Mouse (Mus musculus): ENCODE data around the gene Taf1b. TPM values are rescaled to one million over a fixed set of nuclear protein-coding genes. Genes with fewer than 3 reads are reported as not detected.

Gene Taf1b
- total and polyA plus RNA-seq, 3 experiments, result 26.6 to 49.6 (median 34.5) TPM

- H3K27ac ChIP-seq (ENCODE audit: insufficient read depth, low read depth), result no peak overlapping the region
- no peak for TF ChIP-seq PAX5 (IDR thresholded peaks at IDR 0.05; ENCODE audit: low read length)
- TF ChIP-seq MYC (IDR thresholded peaks at IDR 0.05; ENCODE audit: low read depth, low read length), result no peak
- TF ChIP-seq ZMIZ1 (IDR thresholded peaks at IDR 0.05; ENCODE audit: low read depth, low read length), result no peak
- no peak for TF ChIP-seq JUN (IDR thresholded peaks at IDR 0.05; ENCODE audit: insufficient read depth, low read depth, low read length)
- no peak for TF ChIP-seq IRF4 (IDR thresholded peaks at IDR 0.05; ENCODE audit: low read depth, low read length)
- TF ChIP-seq MAFK (IDR thresholded peaks at IDR 0.05; ENCODE audit: insufficient replicate concordance, low read length), result no peak
- no peak for TF ChIP-seq NELFE (IDR thresholded peaks at IDR 0.05; ENCODE audit: low read depth, low read length)
- no peaks in the 10 kb centered on the region for H3K27me3 ChIP-seq (replicated peaks)
- no peaks in the 10 kb centered on the region for H3K9me3 ChIP-seq (replicated peaks; ENCODE audit: low read length)
- DNase-seq (ENCODE audit: extremely low read depth), result no peak
- H3K9ac ChIP-seq (ENCODE audit: insufficient read depth, low read depth), result no peak overlapping the region
- peaks cover 28 to 78% of the 10 kb centered on the region in 2 experiments for H3K36me3 ChIP-seq (replicated peaks in 1 of 2; ENCODE audit: control insufficient read depth in 1 of 2, insufficient read depth in 1 of 2, low read length in 1 of 2)
- H3K4me1 ChIP-seq (ENCODE audit: control insufficient read depth in 1 of 2, insufficient read depth in 2 of 2), result peaks cover 0 to 4% of the 10 kb centered on the region in 2 experiments; a peak in 2 of 4 replicates
- no peak overlapping the region for H3K4me3 ChIP-seq (replicated peaks in 1 of 3; ENCODE audit: low read depth in 2 of 3, low read length in 2 of 3, poor library complexity in 1 of 3)
- no peaks in the 10 kb centered on the region for H3K79me2 ChIP-seq (replicated peaks; ENCODE audit: control insufficient read depth, extremely low read depth, insufficient read depth, poor library complexity, severe bottlenecking)
- no peak overlapping the region for H3K4me2 ChIP-seq (ENCODE audit: insufficient read depth, low read depth, poor library complexity, severe bottlenecking)
- in situ Hi-C loops (cut with MboI; ENCODE audit: low pct_ligation_motif_present, low pct_unique_long_range_greater_than_20kb, low sequenced_read_pairs), result no loop called here
- dilution Hi-C loops (cut with MboI; ENCODE audit: extremely low pct_ligation_motif_present, extremely low pct_unique_long_range_greater_than_20kb, low sequenced_read_pairs), result no loop called here
Observed at GRCm38 (mm10) chr12:24548885-24549284, 50.7 kb downstream of the Taf1b start.

GRCm38 (mm10) chr12:24552531-24552930, 54.4 kb downstream of the Taf1b start:
- Histone ChIP-seq H3K27me3 (replicated peaks) (no peaks in the 10 kb centered on the region), H3K4me3 (replicated peaks in 1 of 3; ENCODE audit: low read depth in 2 of 3, low read length in 2 of 3, poor library complexity in 1 of 3) (no peak overlapping the region), H3K4me2 (ENCODE audit: insufficient read depth, low read depth, poor library complexity, severe bottlenecking) (no peak overlapping the region), H3K27ac (ENCODE audit: insufficient read depth, low read depth) (no peak overlapping the region), H3K9ac (ENCODE audit: insufficient read depth, low read depth) (no peak overlapping the region), H3K4me1 (ENCODE audit: control insufficient read depth in 1 of 2, insufficient read depth in 2 of 2) (peaks cover 0 to 3% of the 10 kb centered on the region in 2 experiments; a peak in 2 of 4 replicates), H3K79me2 (replicated peaks; ENCODE audit: control insufficient read depth, extremely low read depth, insufficient read depth, poor library complexity, severe bottlenecking) (no peaks in the 10 kb centered on the region), H3K9me3 (replicated peaks; ENCODE audit: low read length) (no peaks in the 10 kb centered on the region), H3K36me3 (replicated peaks in 1 of 2; ENCODE audit: control insufficient read depth in 1 of 2, insufficient read depth in 1 of 2, low read length in 1 of 2) (peaks cover 28 to 74% of the 10 kb centered on the region in 2 experiments)
- no peak for DNase-seq (ENCODE audit: extremely low read depth)
- dilution Hi-C loops (cut with MboI; ENCODE audit: extremely low pct_ligation_motif_present, extremely low pct_unique_long_range_greater_than_20kb, low sequenced_read_pairs), result no loop called here
- in situ Hi-C loops (cut with MboI; ENCODE audit: low pct_ligation_motif_present, low pct_unique_long_range_greater_than_20kb, low sequenced_read_pairs), result no loop called here
- TF ChIP-seq ZNF384 (IDR thresholded peaks at IDR 0.05; ENCODE audit: low read depth, low read length) (no peak), POLR2A (IDR thresholded peaks at IDR 0.05; ENCODE audit: low read depth, low read length) (no peak), GABPA (IDR thresholded peaks at IDR 0.05; ENCODE audit: insufficient replicate concordance, low read depth, low read length) (no peak), E2F4 (IDR thresholded peaks at IDR 0.05; ENCODE audit: insufficient replicate concordance, low read depth, low read length) (no peak), BHLHE40 (IDR thresholded peaks at IDR 0.05; ENCODE audit: low read depth, low read length) (no peak), RAD21 (IDR thresholded peaks at IDR 0.05; ENCODE audit: low read depth, low read length) (no peak), USF1 (IDR thresholded peaks at IDR 0.05; ENCODE audit: low read depth, low read length) (no peak), NELFE (IDR thresholded peaks at IDR 0.05; ENCODE audit: low read depth, low read length) (no peak)

- TF ChIP-seq SIN3A (IDR thresholded peaks at IDR 0.05; ENCODE audit: low read length), result no peak
- no peak for TF ChIP-seq JUN (IDR thresholded peaks at IDR 0.05; ENCODE audit: insufficient read depth, low read depth, low read length)
- TF ChIP-seq MXI1 (IDR thresholded peaks at IDR 0.05; ENCODE audit: low read depth, low read length), result no peak
- TF ChIP-seq MAFK (IDR thresholded peaks at IDR 0.05; ENCODE audit: insufficient replicate concordance, low read length), result no peak
- TF ChIP-seq USF1 (IDR thresholded peaks at IDR 0.05; ENCODE audit: low read depth, low read length), result no peak
- no peak for TF ChIP-seq MEF2A (IDR thresholded peaks at IDR 0.05; ENCODE audit: borderline replicate concordance, low read depth, low read length)
- TF ChIP-seq USF2 (conservative IDR thresholded peaks at IDR 0.05; ENCODE audit: low read depth, low read length), result no peak
- no peak for TF ChIP-seq MAZ (IDR thresholded peaks at IDR 0.05; ENCODE audit: low read depth, low read length)
- TF ChIP-seq TCF12 (IDR thresholded peaks at IDR 0.05; ENCODE audit: low read depth, low read length), result no peak
- no peak for TF ChIP-seq BHLHE40 (IDR thresholded peaks at IDR 0.05; ENCODE audit: low read depth, low read length)
- no peak for TF ChIP-seq ZMIZ1 (IDR thresholded peaks at IDR 0.05; ENCODE audit: low read depth, low read length)
- TF ChIP-seq JUND (conservative IDR thresholded peaks at IDR 0.05; ENCODE audit: low read depth, low read length), result no peak
- Histone ChIP-seq H3K27ac (ENCODE audit: insufficient read depth, low read depth) (no peak overlapping the region), H3K4me1 (ENCODE audit: control insufficient read depth in 1 of 2, insufficient read depth in 2 of 2) (no peaks in the 10 kb centered on the region), H3K36me3 (replicated peaks in 1 of 2; ENCODE audit: control insufficient read depth in 1 of 2, insufficient read depth in 1 of 2, low read length in 1 of 2) (peaks cover 11 to 70% of the 10 kb centered on the region in 2 experiments), H3K9ac (ENCODE audit: insufficient read depth, low read depth) (no peak overlapping the region), H3K4me2 (ENCODE audit: insufficient read depth, low read depth, poor library complexity, severe bottlenecking) (no peak overlapping the region), H3K27me3 (replicated peaks) (no peaks in the 10 kb centered on the region), H3K9me3 (replicated peaks; ENCODE audit: low read length) (no peaks in the 10 kb centered on the region), H3K4me3 (replicated peaks in 1 of 3; ENCODE audit: low read depth in 2 of 3, low read length in 2 of 3, poor library complexity in 1 of 3) (no peak overlapping the region), H3K79me2 (replicated peaks; ENCODE audit: control insufficient read depth, extremely low read depth, insufficient read depth, poor library complexity, severe bottlenecking) (no peaks in the 10 kb centered on the region)
- dilution Hi-C loops (cut with MboI; ENCODE audit: extremely low pct_ligation_motif_present, extremely low pct_unique_long_range_greater_than_20kb, low sequenced_read_pairs) (no loop called here), in situ Hi-C loops (cut with MboI; ENCODE audit: low pct_ligation_motif_present, low pct_unique_long_range_greater_than_20kb, low sequenced_read_pairs) (no loop called here)
- no peak for DNase-seq (ENCODE audit: extremely low read depth)
Observed at GRCm38 (mm10) chr12:24555976-24556375, 57.8 kb downstream of the Taf1b start.

All from CH12.LX (cell line).